Mouse (Mus musculus) megakaryocyte, embryonic 14.5 days (primary cell): ENCODE data around the gene Grwd1. TPM values are rescaled to one million over a fixed set of nuclear protein-coding genes. Genes with fewer than 3 reads are reported as not detected.

Experiments used
- H3K27me3 ChIP-seq: replicated peaks from 2 replicates; pipeline ENCODE3; 2012; ENCODE audit warnings: inconsistent platforms
- H3K36me3 ChIP-seq: replicated peaks from 2 replicates; pipeline ENCODE3; 2012; ENCODE audit warnings: low read length, inconsistent platforms, mixed read lengths
- H3K4me1 ChIP-seq: 2 replicates; pipeline ENCODE4 v1.6.1; 2012; ENCODE audit warnings: inconsistent platforms
- H3K4me3 ChIP-seq: replicated peaks from 2 replicates; pipeline ENCODE3; 2012; ENCODE audit warnings: moderate library complexity, mild to moderate bottlenecking, inconsistent platforms
- H3K9me3 ChIP-seq: 2 replicates; pipeline ENCODE4 v1.6.1; 2012; ENCODE audit warnings: inconsistent platforms
- FLI1 ChIP-seq: IDR thresholded peaks from 2 replicates; pipeline ENCODE4 v1.6.1; 2012; ENCODE audit warnings: low read length, inconsistent platforms, mixed read lengths
- GATA1 ChIP-seq: IDR thresholded peaks from 3 replicates; pipeline ENCODE4 v1.6.1; 2012; ENCODE audit warnings: mixed read lengths, low read length, inconsistent platforms, borderline replicate concordance
- polyA plus RNA-seq: library from polyadenylated mRNA; stranded (reverse); fragments of >175 nt; gene quantifications from 2 replicates; pipeline ENCODE4 v1.2.3, GENCODE M21; 2012; ENCODE audit warnings: low replicate concordance; ENCODE audit not compliant: insufficient read depth

The Grwd1 gene
- polyA plus RNA-seq, 1 experiment, result 20.5 TPM

- Histone ChIP-seq H3K27me3 (peaks cover 92% of the 10 kb centered on the region), H3K9me3 (peaks cover 12% of the 10 kb centered on the region), H3K4me1 (peaks cover 8% of the 10 kb centered on the region; the same call in 1 of the 2 replicates), H3K36me3 (no peaks in the 10 kb centered on the region), H3K4me3 (no peak overlapping the region)
- TF ChIP-seq GATA1 (no peak), FLI1 (no peak)
Measured at GRCm38 (mm10) chr7:45791756-45792490, 38.8 kb downstream of the Grwd1 start.

GRCm38 (mm10) chr7:45790721-45791120 is 40.0 kb downstream of the Grwd1 start:
- H3K4me1 ChIP-seq, result peaks cover 20% of the 10 kb centered on the region
- H3K27me3 ChIP-seq, result peaks cover 93% of the 10 kb centered on the region

GRCm38 (mm10) chr7:45787642-45788041 is 43.1 kb downstream of the Grwd1 start:
- H3K27me3 ChIP-seq, result peaks cover 96% of the 10 kb centered on the region

More at GRCm38 (mm10) chr7:45790721-45791120, 40.0 kb downstream of the Grwd1 start:
- TF ChIP-seq FLI1, result no peak
- TF ChIP-seq GATA1, result no peak
- no peaks in the 10 kb centered on the region for H3K36me3 ChIP-seq
- no peak overlapping the region for H3K4me3 ChIP-seq
- H3K9me3 ChIP-seq, result peaks cover 12% of the 10 kb centered on the region

GRCm38 (mm10) chr7:45786661-45787413 is 43.9 kb downstream of the Grwd1 start:
- Histone ChIP-seq H3K27me3 (peaks cover 96% of the 10 kb centered on the region), H3K36me3 (no peaks in the 10 kb centered on the region), H3K9me3 (peaks cover 12% of the 10 kb centered on the region), H3K4me1 (peaks cover 46% of the 10 kb centered on the region), H3K4me3 (no peak overlapping the region)
- TF ChIP-seq FLI1, result no peak
- TF ChIP-seq GATA1, result no peak

More at GRCm38 (mm10) chr7:45787642-45788041, 43.1 kb downstream of the Grwd1 start:
- Histone ChIP-seq H3K4me3 (no peak overlapping the region), H3K9me3 (peaks cover 12% of the 10 kb centered on the region), H3K4me1 (peaks cover 45% of the 10 kb centered on the region), H3K36me3 (no peaks in the 10 kb centered on the region)
- TF ChIP-seq FLI1 (no peak), GATA1 (no peak)

GRCm38 (mm10) chr7:45786136-45786578 is 44.6 kb downstream of the Grwd1 start:
- peaks cover 12% of the 10 kb centered on the region for H3K9me3 ChIP-seq
- H3K27me3 ChIP-seq, result peaks cover 96% of the 10 kb centered on the region
- H3K4me1 ChIP-seq, result peaks cover 45% of the 10 kb centered on the region
- H3K36me3 ChIP-seq, result no peaks in the 10 kb centered on the region
- H3K4me3 ChIP-seq, result no peak overlapping the region
- TF ChIP-seq FLI1, result no peak
- no peak for TF ChIP-seq GATA1

GRCm38 (mm10) chr7:45785388-45786135 is 45.2 kb downstream of the Grwd1 start:
- Histone ChIP-seq H3K9me3 (peaks cover 9% of the 10 kb centered on the region), H3K4me3 (no peak overlapping the region), H3K36me3 (no peaks in the 10 kb centered on the region), H3K27me3 (peaks cover 96% of the 10 kb centered on the region), H3K4me1 (peaks cover 50% of the 10 kb centered on the region)
- no peak for TF ChIP-seq GATA1
- no peak for TF ChIP-seq FLI1

GRCm38 (mm10) chr7:45784524-45785372 is 46.0 kb downstream of the Grwd1 start, which contains the start of gene Sult2b1:
Gene Sult2b1 (minus strand): TSS chr7:45784669.
- H3K27me3 ChIP-seq, result peaks cover 92% of the 10 kb centered on the region
- TF ChIP-seq FLI1, result no peak
- TF ChIP-seq GATA1, result no peak
- H3K4me1 ChIP-seq, result peaks cover 50% of the 10 kb centered on the region
- peaks cover 1% of the 10 kb centered on the region; the same call in 1 of the 2 replicates for H3K9me3 ChIP-seq
- H3K4me3 ChIP-seq, result peak within 1 kb of the TSS; percentile 92
- no peaks in the 10 kb centered on the region for H3K36me3 ChIP-seq

GRCm38 (mm10) chr7:45783511-45784091 is 47.1 kb downstream of the Grwd1 start, which contains the start of gene Lmtk3:
Gene Lmtk3 (plus strand): TSS chr7:45783738.
- no peak for TF ChIP-seq GATA1
- no peak for TF ChIP-seq FLI1
- Histone ChIP-seq H3K9me3 (no peaks in the 10 kb centered on the region), H3K27me3 (peaks cover 92% of the 10 kb centered on the region), H3K4me1 (peaks cover 61% of the 10 kb centered on the region), H3K4me3 (peak within 1 kb of the TSS; percentile 92), H3K36me3 (no peaks in the 10 kb centered on the region)
